Mouse (Mus musculus) forebrain, embryonic 13.5 days (tissue): Measurements from ENCODE around the gene Msh2. TPM values are rescaled to one million over a fixed set of nuclear protein-coding genes. Genes with fewer than 3 reads are reported as not detected.
A peak's percentile ranks its signal among the peaks of the same experiment; 100 is the strongest.

Experiments
- ATAC-seq: fragments of 200-750 bp; cut with Nextera tagmentation; 2 replicates; pipeline ENCODE4 v1.8.0; 2017
- H3K27ac ChIP-seq: fragments of 300-500 bp; sonication (generic); 2 replicates; pipeline ENCODE4 v1.5.1; 2015; ENCODE audit warnings: inconsistent platforms, mild to moderate bottlenecking, moderate library complexity
- H3K27me3 ChIP-seq: fragments of 300-500 bp; sonication (generic); 2 replicates; pipeline ENCODE4 v1.6.1; 2015; ENCODE audit warnings: mild to moderate bottlenecking, inconsistent platforms
- H3K36me3 ChIP-seq: fragments of 300-500 bp; sonication (generic); 2 replicates; pipeline ENCODE4 v1.6.1; 2015; ENCODE audit warnings: mild to moderate bottlenecking, inconsistent platforms; ENCODE audit not compliant: poor library complexity, severe bottlenecking
- H3K4me1 ChIP-seq: fragments of 300-500 bp; sonication (generic); 2 replicates; pipeline ENCODE4 v1.6.1; 2015; ENCODE audit warnings: inconsistent platforms
- H3K4me2 ChIP-seq: fragments of 300-500 bp; sonication (generic); 2 replicates; pipeline ENCODE4 v1.6.1; 2015; ENCODE audit warnings: inconsistent platforms, mild to moderate bottlenecking, moderate library complexity
- H3K4me3 ChIP-seq: fragments of 300-500 bp; sonication (generic); 2 replicates; pipeline ENCODE4 v1.5.1; 2015; ENCODE audit warnings: mild to moderate bottlenecking, inconsistent platforms
- H3K9ac ChIP-seq: fragments of 300-500 bp; sonication (generic); 2 replicates; pipeline ENCODE4 v1.6.1; 2015; ENCODE audit warnings: mild to moderate bottlenecking, inconsistent platforms
- H3K9me3 ChIP-seq: fragments of 300-500 bp; sonication (generic); replicated peaks from 2 replicates; pipeline ENCODE4 v1.6.1; 2016; ENCODE audit warnings: inconsistent platforms
- WGBS: fragments of 180-500 bp; shearing (Covaris S2); methylation state at CpG from one replicate; pipeline ENCODE4 v1.1.7; 2015; 5-methylcytosine and 5-hydroxymethylcytosine counted together
- polyA plus RNA-seq: library from polyadenylated mRNA; unstranded; fragments of >200 nt; fragmentation: Nextera tagmentation; extraction: Ambion mirVana; gene quantifications from 2 replicates; pipeline ENCODE4 v1.2.1, GENCODE M21; 2015

Gene Msh2
- polyA plus RNA-seq, 1 experiment from 2014 or later, result 88.5 TPM

DNA sequence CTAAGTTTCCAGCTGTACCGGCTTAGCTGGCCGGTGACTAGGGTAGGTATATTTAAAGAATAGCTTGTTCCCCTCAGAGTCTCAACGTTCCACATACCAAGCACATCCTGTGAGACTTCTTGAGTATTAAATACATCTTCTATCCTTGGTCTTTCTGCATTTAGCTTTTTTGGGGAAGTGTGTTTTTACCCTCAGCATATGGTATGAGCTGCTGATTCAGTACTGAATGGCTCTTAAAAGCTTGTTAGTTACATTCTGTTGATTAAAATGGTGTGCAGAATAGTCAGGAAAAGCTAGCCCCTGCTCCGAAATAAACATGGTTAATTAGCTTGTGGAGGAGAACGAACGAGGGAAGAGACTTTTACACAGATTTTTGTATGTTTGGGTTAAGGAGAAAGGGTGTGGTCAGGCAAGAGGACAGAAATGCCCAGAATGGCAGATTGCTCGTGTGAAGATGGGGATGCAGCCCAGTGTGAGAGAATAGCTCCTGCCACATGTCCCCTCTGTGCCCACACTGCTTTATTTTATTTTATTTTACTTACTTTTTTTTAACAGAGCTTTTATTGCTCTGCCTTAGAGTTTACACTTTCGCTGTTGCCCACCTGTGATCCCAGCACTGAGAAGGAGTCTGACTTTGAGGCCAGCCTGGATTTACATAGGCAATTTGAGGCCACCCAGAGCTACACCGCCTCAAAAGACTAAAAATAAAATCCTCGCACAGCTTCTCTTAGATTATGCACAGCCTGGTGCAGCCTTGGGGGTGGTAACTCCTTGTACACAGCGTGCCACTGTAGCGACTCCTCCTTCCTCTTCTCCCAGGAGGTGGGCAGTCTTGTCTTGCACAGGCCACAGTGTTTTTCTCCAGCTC, 54.6 kb downstream of the Msh2 start:
- no peak overlapping the region for H3K27ac ChIP-seq
- ATAC-seq, result no peak
- 93% methylated on average over 12 of the region's 12 CpGs for WGBS

DNA sequence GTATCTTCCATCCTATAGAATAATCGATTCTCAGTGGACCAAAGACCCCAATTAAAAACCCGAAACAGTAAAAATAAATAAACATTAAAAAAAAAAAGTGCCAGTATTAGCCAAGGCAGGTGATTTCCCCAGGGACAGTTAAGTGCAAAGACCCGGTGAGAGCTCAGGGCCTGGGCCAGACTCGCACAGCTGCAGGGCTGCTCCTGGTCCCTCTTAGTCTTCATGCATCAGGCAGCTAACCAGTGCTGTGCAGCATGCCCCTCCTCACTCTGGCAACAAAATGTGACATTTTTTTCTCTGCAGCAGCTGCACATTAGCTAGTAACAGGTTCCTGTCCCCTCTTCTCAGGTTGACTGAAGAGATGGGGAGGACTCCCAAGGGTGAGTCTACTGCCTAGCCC, 59.8 kb downstream of the Msh2 start:
- Histone ChIP-seq H3K36me3 (peaks cover 5% of the 10 kb centered on the region; the same call in 1 of the 2 replicates), H3K4me3 (no peak overlapping the region), H3K9ac (no peak overlapping the region), H3K27me3 (no peaks in the 10 kb centered on the region), H3K9me3 (peaks cover 5% of the 10 kb centered on the region), H3K4me2 (no peak overlapping the region), H3K4me1 (no peaks in the 10 kb centered on the region), H3K27ac (no peak overlapping the region)
- ATAC-seq, result no peak
- 91% methylated on average over 4 of the region's 4 CpGs for WGBS

More for the DNA sequence above, 54.6 kb downstream of the Msh2 start:
- H3K36me3 ChIP-seq, result peaks cover 45% of the 10 kb centered on the region
- no peaks in the 10 kb centered on the region for H3K27me3 ChIP-seq
- H3K9ac ChIP-seq, result no peak overlapping the region
- H3K9me3 ChIP-seq, result peaks cover 5% of the 10 kb centered on the region
- no peaks in the 10 kb centered on the region for H3K4me1 ChIP-seq
- no peak overlapping the region for H3K4me2 ChIP-seq
- H3K4me3 ChIP-seq, result no peak overlapping the region

DNA sequence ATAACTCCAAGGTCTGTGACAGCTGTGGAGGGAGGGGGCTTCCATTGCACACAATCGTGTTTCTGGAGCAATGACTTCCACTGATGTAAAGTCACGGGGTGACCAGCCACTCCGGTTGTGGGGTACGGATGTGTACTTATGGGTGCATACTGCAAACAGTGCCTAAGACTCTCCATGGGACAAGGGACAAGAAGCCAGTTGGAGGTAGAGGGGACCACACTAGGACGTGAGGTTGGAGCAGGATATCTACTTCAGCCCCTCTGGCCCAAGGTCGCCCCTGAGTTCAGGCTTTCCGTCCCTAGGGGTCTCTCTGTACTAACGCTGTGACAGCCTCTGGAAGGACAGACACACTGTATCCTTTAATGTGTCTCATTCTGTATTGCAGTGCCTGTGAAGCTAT, 62.3 kb downstream of the Msh2 start:
- H3K9ac ChIP-seq, result no peak overlapping the region
- WGBS, result 90% methylated on average over 8 of the region's 8 CpGs
- no peak overlapping the region for H3K4me2 ChIP-seq
- no peak overlapping the region for H3K27ac ChIP-seq
- no peak for ATAC-seq
- H3K4me1 ChIP-seq, result no peaks in the 10 kb centered on the region
- no peaks in the 10 kb centered on the region for H3K36me3 ChIP-seq
- no peaks in the 10 kb centered on the region for H3K27me3 ChIP-seq
- H3K4me3 ChIP-seq, result no peak overlapping the region
- H3K9me3 ChIP-seq, result peaks cover 5% of the 10 kb centered on the region

DNA sequence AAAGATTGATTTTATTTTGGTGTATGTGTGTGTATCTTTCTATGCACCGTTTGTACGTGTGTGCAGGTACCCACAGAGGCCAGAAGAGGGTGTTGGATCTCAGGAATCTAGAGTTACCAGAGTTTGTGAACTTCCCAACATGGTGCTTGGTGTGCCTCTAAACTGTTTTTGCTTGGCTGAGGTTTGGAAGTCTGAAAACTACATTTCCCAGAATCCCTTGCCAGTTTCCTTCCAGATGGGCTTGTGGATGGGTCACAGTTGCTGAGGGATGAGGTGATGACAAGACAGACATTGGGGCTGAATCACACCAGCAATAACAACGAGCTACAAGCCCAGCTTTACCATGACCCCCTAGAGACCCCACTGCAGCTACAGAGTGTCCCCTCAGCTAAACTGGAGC, 65.0 kb downstream of the Msh2 start:
- WGBS, result 87% methylated on average over 3 of the region's 3 CpGs
- no peak overlapping the region for H3K27ac ChIP-seq
- H3K27me3 ChIP-seq, result no peaks in the 10 kb centered on the region
- no peaks in the 10 kb centered on the region; the same call in 1 of the 2 replicates for H3K4me1 ChIP-seq
- no peaks in the 10 kb centered on the region for H3K36me3 ChIP-seq
- H3K9ac ChIP-seq, result no peak overlapping the region
- H3K4me2 ChIP-seq, result no peak overlapping the region
- no peaks in the 10 kb centered on the region for H3K9me3 ChIP-seq
- ATAC-seq, result no peak
- no peak overlapping the region for H3K4me3 ChIP-seq

DNA sequence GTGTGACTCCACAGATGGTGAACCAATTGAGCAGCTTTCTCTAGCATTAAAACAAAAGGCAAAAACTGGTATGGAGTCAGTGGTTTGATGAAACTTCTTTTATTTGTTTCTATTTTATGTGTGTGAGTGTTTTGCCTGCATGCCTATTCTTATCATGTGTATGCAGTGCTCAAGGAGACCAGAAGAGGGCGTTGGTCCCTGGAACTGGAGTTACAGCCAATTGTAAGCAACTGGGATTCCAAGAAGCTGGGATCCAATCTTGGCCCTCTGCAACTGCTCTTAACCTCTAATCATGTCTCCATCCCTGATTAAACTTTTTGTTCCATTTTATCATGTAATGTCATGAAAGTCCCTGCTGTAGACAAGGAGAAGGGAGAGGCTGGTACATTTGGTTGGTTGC, 67.7 kb downstream of the Msh2 start:
- H3K9me3 ChIP-seq, result no peaks in the 10 kb centered on the region
- H3K9ac ChIP-seq, result no peak overlapping the region
- no peaks in the 10 kb centered on the region for H3K36me3 ChIP-seq
- no peak overlapping the region for H3K4me3 ChIP-seq
- peaks cover 16% of the 10 kb centered on the region for H3K4me1 ChIP-seq
- no peak overlapping the region for H3K27ac ChIP-seq
- no peak overlapping the region for H3K4me2 ChIP-seq
- 41% methylated on average over 1 of the region's 1 CpGs for WGBS
- peaks cover 10% of the 10 kb centered on the region for H3K27me3 ChIP-seq
- no peak for ATAC-seq

DNA sequence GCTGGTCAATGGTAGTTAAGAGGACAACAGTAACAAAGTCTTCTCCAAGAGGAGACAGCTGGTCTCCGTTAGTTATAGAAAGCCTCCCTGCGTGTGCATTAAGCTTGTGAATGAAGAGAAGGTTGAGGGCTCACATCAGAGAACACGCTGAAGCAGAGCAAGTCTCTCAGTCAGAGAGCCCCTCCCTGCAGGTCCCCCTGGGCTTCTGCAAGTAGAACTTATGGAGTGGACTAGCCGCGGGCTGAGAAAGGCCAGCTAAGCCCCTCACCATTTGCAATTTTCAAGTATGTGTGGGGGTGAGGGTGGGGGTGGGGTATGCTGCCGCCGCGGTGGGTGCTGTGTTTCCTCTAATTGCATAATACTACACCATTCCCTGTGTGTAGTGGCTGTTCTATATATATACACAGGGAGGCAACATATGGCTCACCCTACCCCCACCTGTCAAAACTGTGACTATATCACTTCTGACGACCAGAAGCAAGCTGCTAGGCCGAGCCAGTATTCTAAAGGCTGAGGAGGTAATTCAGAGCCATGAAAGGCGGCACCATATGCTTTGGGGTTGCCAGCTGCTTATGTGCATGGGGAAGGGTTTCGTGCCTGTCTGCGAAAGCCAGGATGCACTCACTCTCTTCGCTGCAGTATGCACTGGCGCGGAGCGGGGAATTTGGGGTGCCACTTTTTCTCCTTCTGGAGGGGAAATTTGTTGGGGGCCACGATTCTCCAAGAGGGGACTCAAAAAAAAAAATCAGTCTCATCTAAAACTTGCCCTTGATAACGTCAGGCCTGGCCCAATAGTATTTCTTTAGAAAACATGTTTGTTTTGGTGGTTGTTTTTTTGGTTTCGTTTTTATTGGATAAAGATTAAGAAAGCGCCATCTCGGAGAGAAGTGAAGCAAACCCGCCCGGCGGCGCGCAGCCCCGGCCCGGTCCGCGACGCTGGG, 73.1 kb downstream of the Msh2 start:
- Histone ChIP-seq H3K4me1 (peaks cover 31% of the 10 kb centered on the region), H3K9ac (peak overlapping the region; percentile 73), H3K4me3 (peak overlapping the region; percentile 55), H3K9me3 (no peaks in the 10 kb centered on the region), H3K36me3 (no peaks in the 10 kb centered on the region), H3K27me3 (peaks cover 38% of the 10 kb centered on the region), H3K27ac (peak overlapping the region; percentile 90), H3K4me2 (peak overlapping the region; percentile 89)
- WGBS, result 10% methylated on average over 32 of the region's 32 CpGs
- ATAC-seq, result peak; percentile 93

DNA sequence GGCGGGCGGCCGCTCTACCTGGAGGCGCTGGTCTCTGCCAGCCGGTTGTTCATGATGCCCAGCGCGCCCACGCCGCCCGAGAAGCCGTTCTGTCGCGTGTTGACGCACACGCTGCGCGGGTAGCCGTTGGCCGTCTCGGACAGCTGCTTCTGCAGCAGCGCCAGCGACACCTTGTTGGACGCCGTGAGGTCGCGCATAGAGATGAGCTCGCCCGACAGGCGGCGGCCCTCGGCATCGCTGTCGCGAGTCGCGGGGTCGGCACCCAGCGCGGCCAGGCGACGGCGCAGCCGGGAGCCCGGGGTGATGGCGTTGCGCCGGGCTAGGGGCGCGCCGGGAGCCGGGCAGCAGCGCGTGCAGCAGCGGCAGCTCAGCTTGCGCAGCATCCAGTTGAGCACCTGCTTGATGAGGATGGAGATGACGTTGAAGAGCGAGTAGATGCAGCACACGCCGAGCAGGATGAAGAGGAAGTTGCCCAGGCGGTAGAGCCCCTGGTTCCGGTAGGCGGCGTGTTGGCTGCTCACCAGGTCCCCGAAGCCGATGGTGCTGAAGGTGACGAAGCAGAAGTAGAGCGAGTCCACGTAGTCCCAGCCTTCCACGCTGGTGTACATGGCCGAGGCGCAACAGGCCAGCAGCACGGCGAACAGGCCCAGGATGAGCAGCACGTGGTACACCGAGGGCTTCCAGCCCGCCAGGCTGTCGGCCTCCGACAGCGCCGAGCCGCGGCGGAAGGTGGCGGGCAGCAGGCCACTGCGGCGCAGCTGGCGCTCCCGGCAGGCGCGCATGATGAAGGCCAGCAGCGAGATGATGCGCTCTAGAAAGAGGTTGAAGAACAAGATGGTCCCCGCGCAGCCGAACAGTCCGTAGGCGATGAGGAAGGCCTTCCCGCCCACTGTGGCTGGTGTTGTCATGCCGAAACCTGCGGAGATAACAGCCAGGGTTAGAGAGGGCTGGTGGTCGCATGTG, 74.1 kb downstream of the Msh2 start:
- peaks cover 31% of the 10 kb centered on the region for H3K4me1 ChIP-seq
- no peaks in the 10 kb centered on the region for H3K9me3 ChIP-seq
- H3K4me2 ChIP-seq, result peak overlapping the region; percentile 89
- H3K27me3 ChIP-seq, result peaks cover 38% of the 10 kb centered on the region
- peak overlapping the region; percentile 55 for H3K4me3 ChIP-seq
- peak overlapping the region; percentile 90 for H3K27ac ChIP-seq
- ATAC-seq, result peak; percentile 66
- H3K9ac ChIP-seq, result peak overlapping the region; percentile 73
- no peaks in the 10 kb centered on the region for H3K36me3 ChIP-seq
- 3% methylated on average over 94 of the region's 101 CpGs for WGBS

DNA sequence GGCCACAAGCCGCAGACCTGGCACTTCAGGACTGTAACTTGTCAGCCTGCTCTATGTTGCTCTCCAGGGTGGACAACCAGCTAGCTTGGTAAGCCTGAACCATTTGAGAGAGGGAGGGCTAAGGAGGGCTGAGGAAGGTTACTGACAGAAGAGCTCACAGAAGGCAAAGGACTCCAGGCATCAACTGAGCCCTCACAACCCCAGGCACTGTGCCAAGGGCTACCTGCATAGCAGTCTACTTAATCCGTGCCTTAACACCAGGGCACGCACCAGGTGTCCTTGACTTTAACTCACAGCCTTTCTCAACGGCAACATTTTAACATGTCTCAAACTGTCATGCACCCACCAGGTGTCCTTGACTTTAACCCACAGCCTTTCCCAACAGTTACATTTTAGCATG, 88.2 kb downstream of the Msh2 start:
- Histone ChIP-seq H3K4me3 (no peak overlapping the region), H3K9ac (no peak overlapping the region), H3K4me1 (no peaks in the 10 kb centered on the region), H3K27ac (no peak overlapping the region), H3K27me3 (no peaks in the 10 kb centered on the region), H3K9me3 (no peaks in the 10 kb centered on the region), H3K36me3 (no peaks in the 10 kb centered on the region), H3K4me2 (no peak overlapping the region)
- no peak for ATAC-seq
- WGBS, result 85% methylated on average over 4 of the region's 4 CpGs

DNA sequence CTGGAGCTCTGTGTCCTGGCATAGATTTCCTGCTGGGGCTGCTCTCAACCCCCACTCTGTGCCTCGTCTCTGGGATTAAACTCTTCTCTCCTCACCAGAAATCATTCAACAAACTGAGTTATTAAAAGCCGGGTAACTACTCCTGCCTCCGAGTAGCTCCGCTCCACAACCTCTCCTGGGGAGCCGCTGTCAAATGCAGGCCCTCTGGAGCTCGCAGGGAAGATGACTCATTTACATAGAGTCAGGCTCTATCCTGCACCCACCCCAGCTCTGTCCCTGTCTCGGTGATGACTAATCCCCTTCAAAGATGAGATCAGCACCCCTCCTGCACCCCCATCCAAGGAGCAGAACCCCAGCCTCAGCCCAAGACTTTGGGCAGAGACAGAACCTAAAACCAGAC, 91.0 kb downstream of the Msh2 start:
- Histone ChIP-seq H3K9ac (no peak overlapping the region), H3K36me3 (no peaks in the 10 kb centered on the region), H3K27ac (no peak overlapping the region), H3K27me3 (no peaks in the 10 kb centered on the region), H3K4me1 (no peaks in the 10 kb centered on the region), H3K4me2 (no peak overlapping the region), H3K4me3 (no peak overlapping the region), H3K9me3 (no peaks in the 10 kb centered on the region)
- no peak for ATAC-seq
- 39% methylated on average over 7 of the region's 7 CpGs for WGBS

DNA sequence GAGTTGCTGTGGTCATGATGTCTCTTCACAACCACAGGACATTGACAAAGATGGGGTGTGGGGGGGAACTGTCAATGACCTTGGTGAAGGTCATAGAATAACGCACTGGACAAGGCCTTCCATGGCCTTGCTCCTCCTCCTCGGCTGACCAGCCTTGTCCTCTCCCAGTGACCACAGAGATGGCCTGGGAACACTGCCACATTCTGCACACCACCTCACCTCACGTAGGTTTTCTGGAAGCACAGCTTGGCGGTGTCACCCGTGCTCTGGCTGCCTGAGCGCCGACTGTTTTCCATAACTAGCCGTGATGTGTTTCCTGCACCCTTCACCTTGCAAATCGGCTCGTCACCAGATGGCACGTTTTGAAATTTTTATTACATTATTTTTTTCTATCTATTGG, 92.9 kb downstream of the Msh2 start:
- WGBS, result 94% methylated on average over 11 of the region's 11 CpGs
- Histone ChIP-seq H3K4me3 (no peak overlapping the region), H3K36me3 (no peaks in the 10 kb centered on the region)

DNA sequence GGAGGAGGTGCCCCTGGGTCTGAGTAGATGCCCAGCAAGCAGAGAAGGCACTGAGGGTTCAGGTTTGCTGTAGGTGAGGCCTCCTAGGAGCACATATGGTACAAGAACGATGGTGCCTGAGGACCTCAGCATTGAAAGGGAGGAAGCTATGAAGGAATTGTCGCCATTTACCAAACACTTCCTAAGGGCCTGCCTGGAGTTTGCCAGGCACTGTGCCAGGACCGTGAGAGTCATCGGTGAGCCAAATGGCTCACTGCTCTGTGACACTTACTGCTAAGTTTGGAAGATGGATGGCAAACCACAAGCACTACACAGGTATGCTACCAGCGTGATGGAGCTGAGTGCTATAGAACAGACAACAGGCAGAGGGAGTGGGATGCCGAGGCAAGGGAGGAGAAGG, 94.8 kb downstream of the Msh2 start:
- Histone ChIP-seq H3K9me3 (no peaks in the 10 kb centered on the region; the same call in 1 of the 2 replicates), H3K4me2 (no peak overlapping the region), H3K4me3 (no peak overlapping the region), H3K36me3 (no peaks in the 10 kb centered on the region), H3K9ac (no peak overlapping the region), H3K27me3 (no peaks in the 10 kb centered on the region), H3K27ac (no peak overlapping the region), H3K4me1 (no peaks in the 10 kb centered on the region)
- no peak for ATAC-seq
- 88% methylated on average over 6 of the region's 6 CpGs for WGBS

More for the DNA sequence above, 92.9 kb downstream of the Msh2 start:
- Histone ChIP-seq H3K4me2 (no peak overlapping the region), H3K27me3 (no peaks in the 10 kb centered on the region), H3K27ac (no peak overlapping the region), H3K9me3 (no peaks in the 10 kb centered on the region; the same call in 1 of the 2 replicates), H3K4me1 (no peaks in the 10 kb centered on the region), H3K9ac (no peak overlapping the region)
- no peak for ATAC-seq
